Comparison of ENCODE assay signal across 8 mouse cellular contexts in the genomic region with DNA sequence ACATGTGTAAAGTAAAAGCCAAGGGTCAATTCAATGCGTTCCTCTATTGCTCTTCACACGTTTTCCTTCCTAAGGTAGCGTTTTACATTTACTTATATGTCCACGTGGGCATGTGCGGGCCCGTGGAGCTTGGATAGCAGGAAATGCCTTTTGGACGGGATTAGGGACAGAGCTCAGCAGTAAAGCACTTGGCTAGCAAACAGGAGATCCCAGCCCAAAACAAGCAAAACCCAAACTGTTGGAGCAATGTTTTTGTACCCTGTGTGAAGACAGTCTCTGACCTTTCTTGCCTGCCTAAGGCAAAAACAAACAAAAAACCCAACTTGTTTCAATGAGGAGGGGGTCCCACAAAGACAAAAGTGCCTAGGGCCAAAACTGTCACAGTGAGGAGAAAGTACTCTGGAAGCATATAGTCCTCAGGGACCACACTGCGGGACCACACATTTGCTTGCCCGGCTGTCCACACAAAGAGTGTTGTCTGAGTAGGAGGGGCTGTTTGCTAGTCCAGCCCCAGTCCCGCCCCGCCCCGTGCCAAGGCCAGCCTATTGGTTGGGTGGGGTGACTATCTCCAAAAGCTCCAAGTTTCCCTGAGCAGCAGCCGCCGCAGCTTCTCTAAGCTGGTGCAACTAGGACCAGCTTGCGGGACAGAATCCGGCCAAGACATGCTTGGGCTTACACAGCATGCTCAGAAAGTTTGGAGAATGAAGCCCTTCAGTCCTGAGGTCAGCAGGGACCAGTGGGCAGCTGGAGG. TPM values are rescaled to one million over a fixed set of nuclear protein-coding genes. Genes with fewer than 3 reads are reported as not detected.
DNase-seq lines count a peak whose midpoint lies in the region; ATAC-seq and TF ChIP-seq lines count a peak whose summit lies in the region.

A gene (plus strand): TSS at position 571 of the 751 bp plus-strand sequence.

- peak within 1 kb of the TSS; percentile 47 for H3K4me3 ChIP-seq in embryonic facial prominence, embryonic 13.5 days
- peak within 1 kb of the TSS; percentile 28 for H3K4me3 ChIP-seq in lung, postnatal 0 days (ENCODE audit: low read depth, low read length)

- ATAC-seq in embryonic facial prominence, embryonic 13.5 days (ENCODE audit: insufficient number of reproducible peaks, insufficient read depth, low FRiP score, low TSS enrichment, low read depth) = peak; percentile 66
- ATAC-seq in lung, postnatal 0 days = peak; percentile 75

- no peaks in the 10 kb centered on the region for H3K9me3 ChIP-seq in embryonic facial prominence, embryonic 13.5 days
- no peaks in the 10 kb centered on the region for H3K9me3 ChIP-seq in lung, postnatal 0 days (ENCODE audit: low read length)

- WGBS in embryonic facial prominence, embryonic 13.5 days = 16% methylated on average over 16 of the region's 16 CpGs
- 6% methylated on average over 16 of the region's 16 CpGs for WGBS in lung, postnatal 0 days

- H3K27me3 ChIP-seq in embryonic facial prominence, embryonic 13.5 days = no peaks in the 10 kb centered on the region
- no peaks in the 10 kb centered on the region for H3K27me3 ChIP-seq in lung, postnatal 0 days (replicated peaks; ENCODE audit: insufficient read depth, low read length)

- TF ChIP-seq EP300 in lung, postnatal 0 days (IDR thresholded peaks at IDR 0.05) = no peak

- no peak for TF ChIP-seq CTCF in lung, postnatal 0 days (IDR thresholded peaks at IDR 0.05)

- peaks cover 30% of the 10 kb centered on the region for H3K36me3 ChIP-seq in embryonic facial prominence, embryonic 13.5 days
- H3K36me3 ChIP-seq in lung, postnatal 0 days (ENCODE audit: insufficient read depth, low read length) = peaks cover 8% of the 10 kb centered on the region; the same call in 1 of the 2 replicates

- peaks cover 55% of the 10 kb centered on the region for H3K4me1 ChIP-seq in embryonic facial prominence, embryonic 13.5 days
- H3K4me1 ChIP-seq in lung, postnatal 0 days (ENCODE audit: insufficient read depth, low read depth, low read length) = peaks cover 6% of the 10 kb centered on the region; the same call in 1 of the 2 replicates

- DNase-seq in right cerebral cortex, postnatal 4 days = peak; percentile 68
- DNase-seq in right cerebral cortex, postnatal 36 days (ENCODE audit: low spot score in 2 of 2) = no peak
- DNase-seq in heart, adult 8-10 months (ENCODE audit: low spot score) = peak; percentile 83
- peak; percentile 80 to 86 for DNase-seq in kidney, adult 8-10 months
- peak; percentile 95 for DNase-seq in lung, postnatal 0 days (ENCODE audit: low spot score)
- peak; percentile 89 for DNase-seq in retina, postnatal 1 day
- no peak for DNase-seq in cerebellum, adult 8-10 months

- peak within 1 kb of the TSS; percentile 72 for H3K9ac ChIP-seq in embryonic facial prominence, embryonic 13.5 days
- H3K9ac ChIP-seq in lung, postnatal 0 days (replicated peaks; ENCODE audit: low read depth) = no peak within 1 kb of the TSS

- peak within 1 kb of the TSS; percentile 83 for H3K27ac ChIP-seq in embryonic facial prominence, embryonic 13.5 days
- peak within 1 kb of the TSS; percentile 38 for H3K27ac ChIP-seq in lung, postnatal 0 days (ENCODE audit: low read length)

- H3K4me2 ChIP-seq in embryonic facial prominence, embryonic 13.5 days = peak within 1 kb of the TSS; percentile 64
- peak within 1 kb of the TSS; percentile 50 for H3K4me2 ChIP-seq in lung, postnatal 0 days (replicated peaks; ENCODE audit: low read depth, low read length)

RNA-seq across cellular contexts. Expression of the gene that starts here (rescaled TPM):
- polyA plus RNA-seq in embryonic facial prominence, embryonic 13.5 days (2015; fragmentation: Nextera tagmentation; extraction: Ambion mirVana) = 13.8 and 15.0 TPM in 2 replicates
- total RNA-seq in heart, adult 8-10 months (2022) = 1 to 10 TPM; 4.6 to 6.6 (median 5.1) TPM
- polyA plus RNA-seq in lung, postnatal 0 days (2015; fragmentation: Nextera tagmentation; extraction: Ambion mirVana) = 9.7 and 11.0 TPM in 2 replicates

Comparison
In these comparisons a context has a peak if more than half of its experiments do, and no peak if none do; other contexts are left out.
1. DNase-seq: peak in right cerebral cortex, postnatal 4 days (single experiment), heart, adult 8-10 months (single experiment), kidney, adult 8-10 months (2 of 2), lung, postnatal 0 days (single experiment) and retina, postnatal 1 day (single experiment); none in right cerebral cortex, postnatal 36 days (0 of 2) and cerebellum, adult 8-10 months (single experiment).